Mouse (Mus musculus) gastrocnemius, adult 18-20 months (tissue): ENCODE results near the gene Mrpl28. TPM values are rescaled to one million over a fixed set of nuclear protein-coding genes. Genes with fewer than 3 reads are reported as not detected.
"Not testable (repeated sequence)": the region's sequence is repeated elsewhere in the genome, so short reads cannot be mapped to it uniquely, and the experiment has no call there.

Source experiments
- DNase-seq: peaks from one replicate; pipeline ENCODE4 v3.0.0; 2021; ENCODE audit warnings: low spot score
- long read RNA-seq, 2 experiments: library from polyadenylated mRNA; stranded (forward); transcript quantifications; one replicate each; pipeline ENCODE4 v2.0.0; 2021
- total RNA-seq, 2 experiments: library from RNA; stranded (reverse); gene quantifications; 2 replicates each; pipeline ENCODE4 v1.2.3; 2021

Mrpl28 gene
- 10 to 100 TPM; 57.4 to 66.2 TPM for total RNA-seq
- long read RNA-seq, experiment 1, transcript Mrpl28-201 (5 exons, 1,068 nt) = major isoform, 93 of 101 reads
- long read RNA-seq, experiment 1, partial matches to known transcripts = 3 of 101 reads
- long read RNA-seq, experiment 1, other reads (novel, unspliced or antisense) = 4 of 101 reads
- long read RNA-seq, experiment 2, transcript Mrpl28-201 (5 exons, 1,068 nt) = major isoform, 87 of 96 reads
- long read RNA-seq, experiment 2, partial matches to known transcripts = 6 of 96 reads
- long read RNA-seq, experiment 2, other reads (novel, unspliced or antisense) = 2 of 96 reads

DNA sequence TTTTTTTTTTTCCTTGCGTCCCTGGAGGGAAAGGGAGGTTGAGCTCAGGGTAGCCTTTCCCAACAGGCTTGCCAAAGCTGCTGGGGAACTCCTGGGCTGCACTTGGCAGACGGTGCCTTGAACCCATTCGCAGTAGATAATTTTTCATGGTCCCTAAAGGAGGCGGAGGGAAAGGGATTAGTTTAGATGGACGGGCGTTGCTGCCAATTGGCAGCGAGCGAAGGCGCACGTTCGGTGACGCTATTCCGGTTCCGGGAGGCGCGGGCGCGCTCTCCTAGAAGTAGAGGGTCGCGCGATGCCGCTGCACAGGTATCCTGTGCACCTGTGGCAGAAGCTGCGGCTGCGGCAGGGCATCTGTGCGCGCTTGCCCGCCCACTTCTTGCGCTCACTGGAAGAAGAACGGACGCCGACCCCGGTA is at the start of gene Mrpl28:
Gene Mrpl28, plus strand, starts transcription at position 234 of the 418 bp plus-strand sequence.
- DNase-seq = peak; percentile 94

DNA sequence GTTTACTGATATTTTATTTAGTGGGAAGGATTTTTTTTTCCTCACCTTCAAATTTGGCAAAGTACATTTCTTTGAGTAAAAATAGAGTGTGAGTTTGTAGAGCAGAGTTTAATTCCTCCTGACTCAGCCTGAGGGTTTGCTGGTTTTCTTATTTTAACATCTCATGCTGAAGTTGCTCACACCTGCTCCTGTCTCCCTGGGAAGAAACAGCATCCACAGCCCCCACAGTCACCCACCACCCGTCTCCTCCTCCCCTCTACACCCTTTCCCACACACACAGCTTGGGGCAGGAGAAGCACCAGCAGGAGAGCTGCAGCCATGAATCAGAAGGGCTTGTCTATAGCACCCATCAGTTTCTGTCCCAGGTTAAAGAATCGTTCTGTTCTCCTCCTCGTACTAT is 48.1 kb upstream of the Mrpl28 start:
- DNase-seq = no peak

DNA sequence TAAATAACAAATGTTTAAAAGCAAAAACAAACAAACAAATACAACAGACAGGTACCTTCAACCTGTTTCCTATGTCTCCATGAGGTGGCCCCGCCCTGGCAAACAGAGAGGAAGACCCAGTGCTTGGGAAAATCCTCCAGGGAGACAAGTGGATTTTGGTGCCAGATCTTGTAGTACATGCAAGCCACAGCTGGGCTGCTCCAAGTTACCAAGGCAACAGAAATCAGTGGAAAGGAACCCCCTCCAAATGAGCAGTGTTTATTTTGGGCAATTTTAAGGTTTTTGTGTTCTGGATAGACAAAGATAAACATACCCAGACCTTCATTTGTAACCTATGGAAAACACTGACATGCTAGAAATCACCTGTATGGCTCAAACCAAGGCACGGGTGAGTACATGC is 44.4 kb upstream of the Mrpl28 start:
- no peak for DNase-seq

DNA sequence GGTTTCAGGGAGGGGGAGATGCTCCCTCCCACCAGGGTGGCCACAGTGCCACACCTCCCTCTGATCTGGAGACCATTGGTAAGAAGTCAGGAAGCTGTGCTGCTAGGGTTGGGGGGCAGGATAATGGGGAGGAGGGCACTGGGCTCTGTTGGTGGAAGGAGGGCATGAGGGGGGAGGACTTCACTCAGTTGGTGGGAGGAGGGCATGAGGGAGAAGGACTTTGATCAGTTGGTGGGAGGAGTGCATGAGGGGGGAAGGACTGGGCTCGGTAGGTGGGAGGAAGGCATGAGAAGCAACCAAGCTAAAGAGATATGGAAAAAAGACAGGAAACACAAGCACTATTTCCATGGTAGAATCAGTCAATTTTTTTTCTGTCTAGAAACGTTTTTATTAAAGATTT is 42.4 kb upstream of the Mrpl28 start:
- DNase-seq = no peak

DNA sequence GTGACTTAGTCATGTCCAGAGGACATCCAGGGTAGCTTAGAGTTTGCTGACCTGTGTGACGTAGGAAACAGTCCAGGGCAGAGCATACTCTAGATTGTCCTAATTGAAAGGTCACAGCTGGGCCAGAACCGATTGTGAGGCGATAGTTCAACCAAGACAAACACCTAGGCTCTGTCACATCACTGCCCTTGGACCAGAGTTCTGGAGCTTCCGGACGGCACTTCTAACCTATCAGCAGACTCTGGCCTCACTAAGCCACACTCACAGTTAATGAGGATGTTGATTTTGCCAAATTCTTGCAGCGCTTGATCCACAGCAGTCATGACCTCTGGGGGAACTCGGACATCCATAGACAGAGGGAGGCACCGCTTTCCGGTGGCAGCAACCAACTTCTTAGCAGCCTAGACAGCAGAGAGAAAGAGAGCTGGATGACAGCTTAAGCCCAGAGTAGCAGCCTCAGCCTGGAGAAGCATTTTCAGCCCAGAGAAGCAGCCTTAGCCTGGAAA is 36.2 kb upstream of the Mrpl28 start:
- DNase-seq = no peak

DNA sequence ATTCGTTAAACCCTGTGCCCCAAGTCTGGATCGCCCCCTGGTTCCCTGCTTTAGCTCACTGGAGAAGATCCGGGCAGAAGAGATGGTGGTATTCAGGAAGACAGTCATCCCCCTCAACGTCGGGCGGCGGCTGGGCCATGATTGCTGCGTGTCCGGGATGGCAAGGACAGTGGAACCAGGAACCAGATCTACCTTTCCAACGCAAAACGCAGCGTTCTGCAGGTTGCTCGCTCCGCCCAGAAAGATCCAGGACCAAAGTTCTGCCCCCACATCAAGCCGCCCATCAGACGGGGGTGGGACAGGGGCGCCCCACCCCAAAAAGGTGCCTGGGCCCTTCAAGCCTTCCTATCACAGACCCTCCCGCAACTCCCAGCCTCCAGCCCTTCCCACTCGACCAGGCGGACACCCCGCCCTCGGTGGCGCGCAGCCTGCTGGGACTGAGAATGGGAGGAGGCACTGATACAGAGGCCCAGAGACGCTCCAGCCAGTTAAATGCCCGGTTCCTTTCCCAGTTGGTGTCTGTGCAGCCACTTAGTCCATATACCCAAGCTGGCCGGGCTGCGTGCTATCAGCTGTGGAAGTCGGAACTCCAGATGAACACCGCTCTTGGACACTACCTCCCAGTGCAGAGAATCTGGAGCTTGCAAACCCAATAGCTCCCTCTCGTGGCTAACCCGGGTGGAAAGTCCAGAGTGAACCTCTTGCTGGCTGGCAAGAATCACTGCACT is 33.2 kb upstream of the Mrpl28 start, which contains the start of gene Decr2:
Gene Decr2, minus strand, starts transcription at position 433 of the 728 bp plus-strand sequence.
- DNase-seq = peak; percentile 91

DNA sequence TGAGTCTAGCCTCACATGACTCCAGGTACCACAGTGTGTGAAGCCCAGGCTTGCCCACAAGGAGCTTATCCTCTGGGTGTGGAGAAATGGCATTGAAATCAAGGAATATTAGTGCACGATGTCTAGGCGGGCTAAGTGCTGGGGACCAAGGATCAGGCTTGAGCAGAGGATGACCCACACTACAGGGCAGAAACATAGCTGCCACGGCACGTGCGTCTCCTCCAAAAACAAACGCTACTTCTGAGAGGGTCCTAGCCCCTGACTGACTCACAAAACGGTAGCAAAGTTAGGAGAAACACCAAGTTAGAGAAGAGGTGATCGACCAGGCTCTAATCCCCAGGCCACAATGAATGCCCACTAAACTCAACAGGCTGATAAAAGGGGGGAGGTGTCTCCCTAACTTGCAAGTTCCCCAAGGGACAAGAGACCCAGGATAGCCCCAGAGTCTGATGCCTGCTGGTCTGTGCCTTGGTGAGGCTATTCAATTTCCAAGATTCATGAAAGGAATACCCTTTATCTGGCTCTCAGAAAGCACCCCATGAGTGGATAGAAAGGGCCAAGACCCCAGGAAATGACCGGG is 28.7 kb upstream of the Mrpl28 start:
- DNase-seq = no peak

DNA sequence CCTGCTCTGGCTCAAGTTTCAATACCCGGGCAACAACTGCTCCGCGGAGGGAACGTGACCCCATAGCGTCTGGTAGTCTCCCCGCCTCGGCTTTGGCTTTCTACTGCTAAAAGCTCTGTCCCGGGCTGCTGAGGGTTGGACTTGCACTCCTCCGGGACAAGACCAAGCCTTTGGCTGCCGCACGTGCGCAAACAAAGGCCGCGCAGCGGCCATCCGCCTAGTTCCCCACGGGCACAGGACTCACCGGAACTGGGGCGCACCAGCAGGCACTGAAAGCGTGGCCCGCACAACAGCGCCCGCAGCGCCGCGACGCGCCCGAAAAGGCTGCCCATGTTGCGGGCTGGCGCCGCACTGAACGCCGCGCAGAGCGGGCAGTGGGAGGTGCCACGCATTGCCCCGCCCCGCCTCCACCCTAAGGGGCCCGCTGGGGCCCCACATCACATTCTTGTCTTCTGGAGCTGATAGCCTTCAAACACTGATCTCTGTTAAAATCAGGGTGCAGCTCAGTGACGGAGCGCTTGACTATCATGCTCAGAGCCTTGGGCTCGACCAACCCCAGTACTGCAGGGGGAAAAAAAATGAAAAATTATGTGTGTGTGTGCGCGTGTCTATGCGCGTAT is 28.1 kb upstream of the Mrpl28 start, which contains the start of gene Nme4:
Gene Nme4, minus strand, starts transcription at position 482 of the 620 bp plus-strand sequence.
- no peak for DNase-seq

DNA sequence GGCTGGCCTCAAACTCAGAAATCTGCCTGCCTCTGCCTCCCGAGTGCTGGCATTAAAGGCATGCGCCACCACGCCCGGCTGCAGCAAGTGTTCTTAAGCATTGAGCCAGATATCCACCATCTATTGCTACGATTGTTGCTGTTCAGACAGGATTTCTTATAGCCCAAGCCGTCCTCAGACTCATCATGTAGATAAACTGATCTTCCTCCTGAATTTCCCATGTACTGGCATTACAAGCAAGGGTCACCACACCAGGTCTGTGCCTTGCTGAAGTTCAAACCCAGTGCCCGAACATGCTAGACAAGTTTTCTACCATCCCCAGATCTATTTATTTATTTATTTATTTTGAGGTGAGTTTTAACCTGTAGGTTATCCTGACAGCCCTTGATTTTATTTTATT is 24.8 kb upstream of the Mrpl28 start:
- no peak for DNase-seq

DNA sequence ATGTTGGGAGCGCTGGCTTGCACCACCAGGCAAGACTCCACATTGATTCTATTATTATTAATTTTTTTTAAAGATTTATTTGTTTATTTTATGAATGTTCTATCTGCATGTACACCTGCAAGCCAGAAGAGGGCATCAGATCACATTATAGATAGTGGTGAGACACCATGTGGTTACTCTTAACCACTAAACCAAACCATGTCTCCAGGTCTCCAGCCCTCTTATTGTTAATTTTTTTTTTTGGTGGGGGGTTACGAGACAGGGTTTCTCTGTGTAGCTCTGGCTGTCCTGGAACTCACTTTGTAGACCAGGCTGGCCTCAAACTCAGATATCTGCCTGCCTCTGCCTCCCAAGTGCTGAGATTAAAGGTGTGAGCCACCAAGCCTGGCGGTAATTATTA is 24.0 kb upstream of the Mrpl28 start:
- not testable (repeated sequence) for DNase-seq

DNA sequence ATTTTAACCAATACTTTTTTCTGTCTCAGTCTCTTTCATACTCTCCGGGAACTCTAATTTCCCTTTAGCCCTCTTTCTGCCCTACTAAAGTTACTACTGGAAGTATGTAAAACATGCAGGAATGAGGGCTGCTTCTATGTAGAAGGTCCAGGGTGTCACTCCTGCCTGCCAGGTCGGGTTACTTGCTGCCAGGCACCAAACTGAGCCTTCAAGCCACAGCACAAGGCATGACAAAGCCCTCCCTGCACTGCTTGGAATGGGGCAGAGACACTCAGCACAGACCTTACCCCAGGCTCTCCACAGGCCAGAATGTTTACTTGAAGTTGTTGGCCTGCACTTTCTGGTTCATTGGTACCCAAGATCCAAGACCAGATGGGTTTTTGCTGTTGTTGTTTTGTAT is 23.1 kb upstream of the Mrpl28 start:
- DNase-seq = no peak

DNA sequence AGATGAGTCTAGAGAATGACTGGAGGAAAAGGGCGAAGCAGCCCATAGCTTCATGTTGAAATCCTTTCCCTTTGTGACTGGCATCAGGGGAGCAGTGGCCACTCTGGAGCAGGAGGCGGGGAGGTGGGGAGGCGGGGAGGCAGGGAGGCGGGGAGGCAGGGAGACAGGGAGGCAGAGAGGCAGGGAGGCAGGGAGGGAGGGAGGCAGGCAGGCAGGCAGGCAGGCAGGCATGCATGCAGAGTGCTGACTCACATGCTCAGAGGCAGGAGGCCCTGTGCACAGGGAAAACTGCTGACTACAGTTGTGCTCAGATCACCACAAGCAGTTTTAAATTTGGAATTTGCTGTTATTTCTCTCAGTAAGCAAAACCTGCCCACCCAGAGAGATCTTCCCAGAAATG is 21.8 kb upstream of the Mrpl28 start:
- DNase-seq = no peak

DNA sequence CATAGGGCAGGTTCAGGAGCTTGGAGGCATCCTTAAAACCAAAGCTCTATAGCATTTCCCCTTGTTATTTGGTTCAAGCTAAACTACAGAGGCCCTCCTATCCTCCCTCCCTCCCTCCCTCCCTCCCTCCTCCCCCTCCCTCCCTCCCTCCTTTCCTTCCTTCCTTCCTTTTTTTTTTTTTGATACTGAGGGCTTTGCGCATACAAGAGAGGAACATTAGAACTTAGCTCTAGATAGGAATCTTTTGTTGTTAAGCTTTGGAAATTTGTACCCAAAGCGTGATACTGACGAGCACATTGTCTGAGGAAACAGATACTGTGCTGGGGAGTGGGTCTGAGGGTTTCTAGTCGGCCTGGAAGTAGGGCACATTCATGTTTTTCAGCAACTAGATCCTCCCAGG is 17.7 kb upstream of the Mrpl28 start:
- DNase-seq = no peak

DNA sequence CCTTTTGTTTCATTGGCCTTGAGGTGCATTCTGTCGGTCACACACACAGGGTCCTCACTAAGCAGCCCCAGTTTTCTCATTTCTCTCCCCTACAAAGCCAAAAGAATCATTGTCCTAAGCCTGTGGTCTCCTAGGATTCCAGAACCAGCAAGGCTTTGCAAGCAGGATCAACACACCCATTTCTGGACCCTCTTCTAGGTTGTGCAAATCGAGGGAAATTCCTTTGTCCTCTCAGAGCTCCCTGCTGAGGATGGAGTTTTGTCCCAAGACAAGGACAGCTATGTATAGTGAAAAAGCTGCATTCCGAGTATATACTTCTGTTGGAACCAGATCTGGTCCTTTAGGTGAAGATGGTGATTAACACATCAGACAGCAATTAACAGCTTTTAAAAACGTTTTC is 13.1 kb upstream of the Mrpl28 start:
- no peak for DNase-seq

DNA sequence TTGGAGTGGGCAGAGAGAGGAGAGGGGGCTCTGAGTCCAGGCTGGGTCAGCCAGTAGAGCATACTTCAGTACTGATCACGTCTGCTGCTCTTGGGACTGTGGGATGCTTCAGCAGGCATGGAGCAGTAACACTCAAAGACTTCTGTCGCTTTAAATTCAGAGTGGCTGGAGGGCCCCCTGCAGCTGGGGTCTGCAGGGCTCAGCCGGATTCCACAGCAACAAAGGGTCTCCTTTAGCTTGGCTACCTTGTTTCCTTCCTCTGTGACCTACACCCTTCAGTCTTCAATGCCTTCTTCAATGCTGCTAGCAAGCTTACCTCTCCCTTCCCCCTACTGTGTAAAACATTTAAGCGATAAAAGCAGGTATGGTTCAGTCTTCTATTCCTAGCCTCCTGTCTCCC is 12.3 kb upstream of the Mrpl28 start:
- DNase-seq = no peak

DNA sequence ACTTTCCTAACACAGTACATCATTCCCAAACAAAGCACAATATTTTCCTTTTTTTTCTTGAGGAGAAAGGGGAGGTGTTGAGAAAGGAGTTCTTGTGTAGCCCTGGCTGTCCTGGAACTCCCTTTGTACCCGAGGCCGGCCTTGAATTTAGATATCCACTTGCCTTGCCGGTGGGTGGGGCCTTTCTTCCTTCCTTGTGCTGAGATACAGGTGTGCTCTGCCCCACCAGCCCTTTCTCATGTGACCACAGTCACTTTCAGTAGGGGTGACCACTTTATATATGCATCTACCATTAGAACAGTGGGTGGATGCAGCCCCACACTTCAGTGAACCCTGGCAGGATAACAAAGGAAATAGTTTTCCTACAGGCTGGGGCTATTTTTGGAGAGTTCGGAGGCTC is 11.6 kb upstream of the Mrpl28 start:
- no peak for DNase-seq

DNA sequence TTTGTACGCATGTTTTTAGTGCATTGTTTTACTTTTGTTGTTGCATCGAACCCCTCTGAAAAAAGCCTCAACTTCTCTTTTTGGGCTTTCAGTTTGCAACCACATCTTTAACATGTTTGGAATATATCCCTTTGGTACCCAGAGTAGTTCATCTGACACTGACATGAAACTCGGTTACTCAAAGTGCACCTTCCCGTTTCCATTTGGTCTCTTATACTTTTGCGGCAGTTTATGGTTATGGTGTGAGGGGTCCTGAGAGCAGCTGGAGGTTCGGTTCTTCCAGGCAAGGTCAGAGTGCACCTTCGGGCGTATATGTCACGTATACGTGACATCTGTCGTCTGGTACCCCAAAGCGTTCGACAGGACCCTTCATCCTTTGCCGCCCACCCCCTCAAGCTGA is 10.5 kb upstream of the Mrpl28 start:
- DNase-seq = no peak

DNA sequence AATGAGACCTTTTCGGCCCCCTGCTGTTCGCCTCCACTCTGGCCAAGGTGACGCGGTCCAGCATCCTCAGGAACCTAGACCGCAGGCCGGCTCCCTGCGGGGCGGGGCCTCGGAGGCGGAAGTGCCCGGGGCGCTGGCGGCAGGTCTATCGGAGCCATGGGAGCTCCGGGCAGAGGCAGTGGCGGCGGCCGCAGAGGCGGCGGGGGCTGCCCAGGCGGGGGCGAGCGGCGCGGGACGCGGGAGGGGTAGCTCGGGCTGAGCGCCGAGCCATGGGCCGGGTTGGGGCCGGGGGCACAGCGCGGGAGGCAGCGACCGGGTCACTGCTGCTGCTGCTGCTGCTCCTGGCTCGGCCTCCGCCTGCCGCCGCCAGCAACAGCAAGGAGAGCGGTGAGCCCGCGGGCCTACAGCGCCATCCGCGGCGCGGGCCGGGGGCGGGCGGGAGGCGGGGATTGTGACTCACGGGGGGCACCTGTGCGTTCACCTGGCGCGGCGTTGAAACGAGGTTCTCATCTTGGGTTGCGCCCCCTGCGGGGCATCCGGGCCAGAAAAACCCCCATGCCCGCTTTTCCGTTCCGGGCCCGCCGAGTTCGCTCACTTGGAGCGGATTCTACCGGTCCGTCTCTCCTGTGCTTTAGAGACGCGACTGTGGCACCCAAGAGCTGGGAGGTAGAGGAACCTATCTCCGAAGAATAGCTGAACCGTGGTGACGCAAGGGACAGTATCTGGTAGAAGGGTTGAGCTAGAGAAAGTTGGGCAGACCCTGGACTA is 9.9 kb upstream of the Mrpl28 start, which contains the start of gene Tmem8:
Gene Tmem8, plus strand, starts transcription at position 119 of the 768 bp plus-strand sequence.
- peak; percentile 30 for DNase-seq

DNA sequence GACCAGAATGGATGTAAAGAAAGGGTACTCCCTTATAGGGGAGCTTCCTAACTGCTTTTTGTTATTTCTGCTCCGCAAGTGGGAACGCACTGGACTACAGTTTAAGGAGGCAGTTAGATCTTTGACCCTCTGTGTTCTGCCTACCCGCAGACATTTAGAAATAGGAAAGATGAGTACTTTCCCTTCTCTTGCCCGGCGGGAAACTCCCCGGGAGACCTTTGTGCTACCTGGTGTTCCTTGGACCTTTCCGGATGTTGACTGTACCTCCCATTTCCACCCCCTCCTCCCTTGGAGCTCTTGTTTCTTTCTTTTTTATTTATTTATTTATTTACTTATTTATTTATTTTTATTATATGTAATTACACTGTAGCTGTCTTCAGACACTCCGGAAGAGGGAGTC is 9.2 kb upstream of the Mrpl28 start:
- DNase-seq = no peak

DNA sequence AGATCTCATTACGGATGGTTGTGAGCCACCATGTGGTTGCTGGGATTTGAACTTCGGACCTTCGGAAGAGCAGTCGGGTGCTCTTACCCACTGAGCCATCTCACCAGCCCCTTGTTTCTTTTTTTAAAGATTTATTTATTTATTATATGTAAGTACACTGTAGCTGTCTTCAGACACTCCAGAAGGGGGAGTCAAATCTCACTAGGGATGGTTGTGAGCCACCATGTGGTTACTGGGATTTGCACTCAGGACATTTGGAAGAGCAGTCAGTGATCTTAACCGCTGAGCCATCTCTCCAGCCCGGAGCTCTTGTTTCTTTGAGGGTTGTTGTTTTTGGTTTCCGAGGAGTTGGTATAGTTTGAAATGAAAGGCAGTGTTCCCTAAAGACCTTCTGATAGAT is 8.8 kb upstream of the Mrpl28 start:
- DNase-seq = not testable (repeated sequence)
